Mouse (Mus musculus) megakaryocyte, embryonic 14.5 days (primary cell): ENCODE results near the gene Cnot8.

Experiments
- FLI1 ChIP-seq: IDR thresholded peaks from 2 replicates; pipeline ENCODE4 v1.6.1; 2012; ENCODE audit warnings: low read length, inconsistent platforms, mixed read lengths
- GATA1 ChIP-seq: IDR thresholded peaks from 3 replicates; pipeline ENCODE4 v1.6.1; 2012; ENCODE audit warnings: mixed read lengths, low read length, inconsistent platforms, borderline replicate concordance

GRCm38 (mm10) chr11:58102581-58103343 lies 1.2 kb upstream of the Cnot8 start:
- TF ChIP-seq GATA1 (no peak), FLI1 (no peak)
